Mouse (Mus musculus) hindbrain, embryonic 15.5 days (tissue): Measurements from ENCODE around the gene Vps53. TPM values are rescaled to one million over a fixed set of nuclear protein-coding genes. Genes with fewer than 3 reads are reported as not detected.

Experiments used
- ATAC-seq: fragments of 200-750 bp; cut with Nextera tagmentation; 2 replicates; pipeline ENCODE4 v1.8.0; 2017; ENCODE audit warnings: low read depth, moderate number of reproducible peaks, moderate TSS enrichment; ENCODE audit not compliant: low FRiP score
- H3K27ac ChIP-seq: fragments of 300-500 bp; sonication (generic); replicated peaks from 2 replicates; pipeline ENCODE4 v1.5.1; 2015; ENCODE audit warnings: mild to moderate bottlenecking, inconsistent platforms
- H3K27me3 ChIP-seq: fragments of 300-500 bp; sonication (generic); 2 replicates; pipeline ENCODE4 v1.6.1; 2015; ENCODE audit warnings: control low read depth, inconsistent platforms
- H3K36me3 ChIP-seq: fragments of 300-500 bp; sonication (generic); 2 replicates; pipeline ENCODE4 v1.6.1; 2015; ENCODE audit warnings: control low read depth, inconsistent platforms
- H3K4me1 ChIP-seq: fragments of 300-500 bp; sonication (generic); replicated peaks from 2 replicates; pipeline ENCODE4 v1.6.1; 2015; ENCODE audit warnings: control low read depth, inconsistent platforms
- H3K4me2 ChIP-seq: fragments of 300-500 bp; sonication (generic); 2 replicates; pipeline ENCODE4 v1.6.1; 2015; ENCODE audit warnings: moderate library complexity, mild to moderate bottlenecking, inconsistent platforms
- H3K4me3 ChIP-seq: fragments of 300-500 bp; sonication (generic); 2 replicates; pipeline ENCODE4 v1.5.1; 2015; ENCODE audit warnings: mild to moderate bottlenecking, inconsistent platforms
- H3K9ac ChIP-seq: fragments of 300-500 bp; sonication (generic); 2 replicates; pipeline ENCODE4 v1.6.1; 2015; ENCODE audit warnings: inconsistent platforms
- H3K9me3 ChIP-seq: fragments of 300-500 bp; sonication (generic); 2 replicates; pipeline ENCODE4 v1.6.1; 2016; ENCODE audit warnings: control low read depth, inconsistent platforms
- WGBS: fragments of 180-500 bp; shearing (Covaris S2); methylation state at CpG from one replicate; pipeline ENCODE4 v1.1.7; 2015; 5-methylcytosine and 5-hydroxymethylcytosine counted together
- polyA plus RNA-seq: library from polyadenylated mRNA; unstranded; fragments of >200 nt; fragmentation: Nextera tagmentation; extraction: Ambion mirVana; gene quantifications from 2 replicates; pipeline ENCODE4 v1.2.1, GENCODE M21; 2015

Vps53 gene
- polyA plus RNA-seq, 1 experiment from 2014 or later, result 67.7 TPM

GRCm38 (mm10) chr11:76201761-76202674, 22.6 kb upstream of the Vps53 start:
- H3K4me3 ChIP-seq, result peak overlapping the region; percentile 90
- H3K9ac ChIP-seq, result peak overlapping the region; percentile 91
- under 1% methylated on average over 87 of the region's 90 CpGs for WGBS
- H3K4me1 ChIP-seq, result peaks cover 22% of the 10 kb centered on the region
- no peaks in the 10 kb centered on the region for H3K9me3 ChIP-seq
- H3K36me3 ChIP-seq, result peaks cover 21% of the 10 kb centered on the region
- H3K27me3 ChIP-seq, result no peaks in the 10 kb centered on the region
- ATAC-seq, result peak; percentile 97
- H3K27ac ChIP-seq, result peak overlapping the region; percentile 88
- H3K4me2 ChIP-seq, result peak overlapping the region; percentile 80

GRCm38 (mm10) chr11:76196977-76197469, 17.6 kb upstream of the Vps53 start:
- ATAC-seq, result no peak
- Histone ChIP-seq H3K9me3 (no peaks in the 10 kb centered on the region), H3K4me1 (peaks cover 6% of the 10 kb centered on the region), H3K4me3 (no peak overlapping the region), H3K27ac (no peak overlapping the region), H3K4me2 (no peak overlapping the region), H3K9ac (no peak overlapping the region), H3K36me3 (no peaks in the 10 kb centered on the region), H3K27me3 (no peaks in the 10 kb centered on the region)
- WGBS, result 58% methylated on average over 8 of the region's 8 CpGs

- H3K9ac ChIP-seq, result no peak overlapping the region
- no peak overlapping the region for H3K27ac ChIP-seq
- H3K4me1 ChIP-seq, result peaks cover 4% of the 10 kb centered on the region
- H3K9me3 ChIP-seq, result no peaks in the 10 kb centered on the region
- 59% methylated on average over 8 of the region's 8 CpGs for WGBS
- no peak overlapping the region for H3K4me3 ChIP-seq
- no peak overlapping the region for H3K4me2 ChIP-seq
- H3K27me3 ChIP-seq, result no peaks in the 10 kb centered on the region
- ATAC-seq, result no peak
- H3K36me3 ChIP-seq, result no peaks in the 10 kb centered on the region
Measured at GRCm38 (mm10) chr11:76196275-76196976, 17.0 kb upstream of the Vps53 start.

GRCm38 (mm10) chr11:76186908-76187307, 7.5 kb upstream of the Vps53 start:
- no peaks in the 10 kb centered on the region for H3K36me3 ChIP-seq
- no peaks in the 10 kb centered on the region for H3K27me3 ChIP-seq
- 90% methylated on average over 6 of the region's 6 CpGs for WGBS
- ATAC-seq, result no peak
- H3K4me3 ChIP-seq, result no peak overlapping the region
- no peaks in the 10 kb centered on the region for H3K4me1 ChIP-seq
- no peak overlapping the region for H3K4me2 ChIP-seq
- no peak overlapping the region for H3K27ac ChIP-seq
- no peak overlapping the region for H3K9ac ChIP-seq
- H3K9me3 ChIP-seq, result no peaks in the 10 kb centered on the region

DNA sequence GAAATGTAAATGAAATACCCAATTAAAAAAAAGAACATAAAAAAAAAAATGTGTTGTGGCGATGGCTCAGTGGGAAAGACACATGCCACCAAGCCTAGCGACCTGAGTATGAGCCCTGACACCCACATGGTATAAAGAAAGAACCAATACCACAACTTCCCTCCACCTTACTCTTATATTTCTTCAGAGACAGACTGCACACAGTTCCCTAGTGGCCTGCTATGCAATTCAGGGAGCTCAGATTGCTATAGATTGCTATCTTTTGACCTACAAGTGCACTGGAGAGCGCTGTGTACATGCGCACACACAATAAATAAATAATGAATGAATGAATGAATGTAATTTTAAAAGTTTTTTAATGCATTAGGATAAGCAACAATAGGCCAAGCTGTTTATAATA, 4.3 kb upstream of the Vps53 start:
- H3K4me1 ChIP-seq, result peaks cover 9% of the 10 kb centered on the region
- no peak for ATAC-seq
- H3K9me3 ChIP-seq, result no peaks in the 10 kb centered on the region
- H3K4me2 ChIP-seq, result no peak overlapping the region
- no peak overlapping the region for H3K4me3 ChIP-seq
- H3K9ac ChIP-seq, result no peak overlapping the region
- no peaks in the 10 kb centered on the region for H3K36me3 ChIP-seq
- H3K27me3 ChIP-seq, result no peaks in the 10 kb centered on the region
- no peak overlapping the region for H3K27ac ChIP-seq
- 87% methylated on average over 4 of the region's 4 CpGs for WGBS

- peak overlapping the region; percentile 88 for H3K4me3 ChIP-seq
- peak overlapping the region; percentile 86 for H3K27ac ChIP-seq
- peak overlapping the region; percentile 83 for H3K4me2 ChIP-seq
- H3K9ac ChIP-seq, result peak overlapping the region; percentile 72
- ATAC-seq, result no peak; the same call in 1 of the 2 replicates
- H3K27me3 ChIP-seq, result no peaks in the 10 kb centered on the region
- peaks cover 5% of the 10 kb centered on the region; the same call in 1 of the 2 replicates for H3K36me3 ChIP-seq
- H3K4me1 ChIP-seq, result peaks cover 22% of the 10 kb centered on the region
- no peaks in the 10 kb centered on the region for H3K9me3 ChIP-seq
- WGBS, result 19% methylated on average over 7 of the region's 7 CpGs
Measured at GRCm38 (mm10) chr11:76180146-76180540, 696 bp upstream of the Vps53 start.

- H3K4me2 ChIP-seq, result peak overlapping the region; percentile 83
- H3K27ac ChIP-seq, result peak overlapping the region; percentile 86
- H3K27me3 ChIP-seq, result no peaks in the 10 kb centered on the region
- H3K4me3 ChIP-seq, result peak overlapping the region; percentile 88
- H3K4me1 ChIP-seq, result peaks cover 22% of the 10 kb centered on the region
- peak overlapping the region; percentile 72 for H3K9ac ChIP-seq
- 2% methylated on average over 28 of the region's 28 CpGs for WGBS
- peak; percentile 87 for ATAC-seq
- H3K36me3 ChIP-seq, result peaks cover 8% of the 10 kb centered on the region
- H3K9me3 ChIP-seq, result no peaks in the 10 kb centered on the region
Measured at GRCm38 (mm10) chr11:76178726-76179494, 537 bp downstream of the Vps53 start.

DNA sequence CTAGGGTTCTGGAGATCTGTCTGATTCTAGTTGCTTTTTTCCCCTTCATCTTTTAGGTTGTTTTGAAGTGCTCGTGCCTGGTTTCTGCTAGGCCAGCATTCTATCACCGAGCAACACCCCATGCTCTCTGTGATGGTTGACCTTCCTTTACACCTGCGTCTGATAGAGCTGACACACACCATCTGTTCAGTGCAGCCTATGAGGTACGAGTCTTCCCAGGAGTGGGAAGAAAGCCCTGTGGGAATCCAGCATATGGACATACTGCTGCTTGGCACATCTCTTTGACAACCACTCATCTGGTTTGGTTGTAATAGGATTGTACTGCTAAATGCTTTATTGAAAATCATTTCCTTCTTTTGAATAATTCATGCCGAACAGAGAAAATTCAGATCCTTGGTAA, 9.2 kb downstream of the Vps53 start:
- H3K4me2 ChIP-seq, result no peak overlapping the region
- no peak for ATAC-seq
- WGBS, result 46% methylated on average over 5 of the region's 5 CpGs
- no peak overlapping the region for H3K9ac ChIP-seq
- H3K9me3 ChIP-seq, result no peaks in the 10 kb centered on the region
- no peak overlapping the region for H3K27ac ChIP-seq
- no peak overlapping the region for H3K4me3 ChIP-seq
- H3K36me3 ChIP-seq, result peaks cover 28% of the 10 kb centered on the region; the same call in 1 of the 2 replicates
- 0 out of 2 replicates have a peak, but pooled peaks cover 3% of the 10 kb centered on the region for H3K4me1 ChIP-seq
- no peaks in the 10 kb centered on the region for H3K27me3 ChIP-seq

DNA sequence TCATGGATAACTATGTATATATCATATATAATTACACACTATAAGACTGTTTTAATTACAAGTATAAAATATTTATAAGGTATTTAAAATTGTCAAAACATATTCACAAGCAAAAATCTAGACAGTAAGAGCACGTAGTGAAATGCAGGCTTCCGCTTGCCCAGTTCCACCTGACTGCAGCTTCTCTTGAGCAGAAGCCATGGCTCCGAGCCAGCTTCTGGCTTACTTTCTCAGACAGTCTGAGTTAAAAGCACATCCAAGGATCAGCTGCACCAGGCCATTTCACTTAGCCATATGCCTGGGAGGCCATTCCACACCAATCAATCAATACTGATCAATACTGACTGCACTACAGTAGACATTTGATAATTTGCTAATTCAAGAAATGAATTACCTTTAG, 10.5 kb downstream of the Vps53 start:
- 71% methylated on average over 3 of the region's 3 CpGs for WGBS
- H3K27me3 ChIP-seq, result no peaks in the 10 kb centered on the region
- H3K4me3 ChIP-seq, result no peak overlapping the region
- ATAC-seq, result no peak
- H3K4me2 ChIP-seq, result no peak overlapping the region
- H3K9ac ChIP-seq, result no peak overlapping the region
- no peak overlapping the region for H3K27ac ChIP-seq
- 0 out of 2 replicates have a peak, but pooled peaks cover 3% of the 10 kb centered on the region for H3K4me1 ChIP-seq
- peaks cover 31% of the 10 kb centered on the region; the same call in 1 of the 2 replicates for H3K36me3 ChIP-seq
- no peaks in the 10 kb centered on the region for H3K9me3 ChIP-seq

- H3K9me3 ChIP-seq, result no peaks in the 10 kb centered on the region
- 35% methylated on average over 5 of the region's 5 CpGs for WGBS
Measured at GRCm38 (mm10) chr11:76167079-76167765, 12.2 kb downstream of the Vps53 start.

GRCm38 (mm10) chr11:76166657-76167056, 12.8 kb downstream of the Vps53 start:
- no peak for ATAC-seq
- H3K9me3 ChIP-seq, result no peaks in the 10 kb centered on the region
- H3K9ac ChIP-seq, result no peak overlapping the region
- 0 out of 2 replicates have a peak, but pooled peaks cover 3% of the 10 kb centered on the region for H3K4me1 ChIP-seq
- peaks cover 25% of the 10 kb centered on the region for H3K36me3 ChIP-seq
- H3K27me3 ChIP-seq, result no peaks in the 10 kb centered on the region
- no peak overlapping the region for H3K4me2 ChIP-seq
- H3K4me3 ChIP-seq, result no peak overlapping the region
- WGBS, result 93% methylated on average over 4 of the region's 4 CpGs
- no peak overlapping the region for H3K27ac ChIP-seq

More at GRCm38 (mm10) chr11:76167079-76167765, 12.2 kb downstream of the Vps53 start:
- H3K9ac ChIP-seq, result no peak overlapping the region
- no peak overlapping the region for H3K4me2 ChIP-seq
- 0 out of 2 replicates have a peak, but pooled peaks cover 3% of the 10 kb centered on the region for H3K4me1 ChIP-seq
- no peak overlapping the region for H3K4me3 ChIP-seq
- no peak overlapping the region for H3K27ac ChIP-seq
- H3K36me3 ChIP-seq, result peaks cover 29% of the 10 kb centered on the region
- ATAC-seq, result no peak
- no peaks in the 10 kb centered on the region for H3K27me3 ChIP-seq
